Mouse (Mus musculus) embryonic fibroblast, embryonic 13.5 days (primary cell): ENCODE measurements around the gene Gm28230. TPM values are rescaled to one million over a fixed set of nuclear protein-coding genes. Genes with fewer than 3 reads are reported as not detected.

ENCODE experiments used
- H3K27ac ChIP-seq: 2 replicates; pipeline ENCODE4 v1.5.1; 2012; ENCODE audit warnings: low read length, control low read depth, inconsistent platforms; ENCODE audit not compliant: insufficient read depth
- H3K4me1 ChIP-seq: 2 replicates; pipeline ENCODE4 v1.6.1; 2011; ENCODE audit warnings: low read length; ENCODE audit not compliant: control insufficient read depth, insufficient read depth
- H3K4me3 ChIP-seq: 2 replicates; pipeline ENCODE4 v1.5.1; 2011; ENCODE audit warnings: mild to moderate bottlenecking, control low read depth, low read length; ENCODE audit not compliant: insufficient read depth
- CTCF ChIP-seq: IDR thresholded peaks from 2 replicates; pipeline ENCODE4 v1.5.1; 2011; ENCODE audit warnings: mild to moderate bottlenecking, control low read depth, low read length, moderate library complexity, borderline replicate concordance; ENCODE audit not compliant: insufficient read depth
- POLR2A ChIP-seq: IDR thresholded peaks from 2 replicates; pipeline ENCODE4 v1.6.1; 2011; ENCODE audit warnings: low read depth, mild to moderate bottlenecking, control low read depth, low read length, moderate library complexity
- polyA plus RNA-seq: library from polyadenylated mRNA; stranded (reverse); fragments of >200 nt; gene quantifications from 2 replicates; pipeline ENCODE4 v1.2.4, GENCODE M21; 2011; ENCODE audit warnings: low read depth; ENCODE audit not compliant: missing spikeins, insufficient read length

Gene Gm28230
- polyA plus RNA-seq, 1 experiment: 1.4 TPM

GRCm38 (mm10) chr2:74697567-74698121, 28.9 kb upstream of the Gm28230 start, which contains the start of gene Hoxd9:
TSS of gene Hoxd9 (plus strand) at chr2:74697727.
- TF ChIP-seq CTCF (no peak), POLR2A (peak; percentile 42; the same call in 1 of the 2 replicates)
- Histone ChIP-seq H3K4me3 (peak within 1 kb of the TSS; percentile 32), H3K27ac (no peak within 1 kb of the TSS), H3K4me1 (no peaks in the 10 kb centered on the region)

GRCm38 (mm10) chr2:74698201-74699052, 28.1 kb upstream of the Gm28230 start:
- no peaks in the 10 kb centered on the region for H3K4me1 ChIP-seq
- no peak overlapping the region for H3K27ac ChIP-seq
- peak overlapping the region; percentile 32 for H3K4me3 ChIP-seq
- no peak for TF ChIP-seq POLR2A
- no peak for TF ChIP-seq CTCF

GRCm38 (mm10) chr2:74699053-74699430, 27.5 kb upstream of the Gm28230 start:
- H3K4me3 ChIP-seq: peak overlapping the region; percentile 32; the same call in 1 of the 2 replicates
- TF ChIP-seq POLR2A (no peak), CTCF (no peak)
- no peak overlapping the region for H3K27ac ChIP-seq

GRCm38 (mm10) chr2:74699664-74700545, 26.6 kb upstream of the Gm28230 start:
- TF ChIP-seq CTCF: no peak
- no peak for TF ChIP-seq POLR2A
- H3K27ac ChIP-seq: no peak overlapping the region
- no peaks in the 10 kb centered on the region for H3K4me1 ChIP-seq
- no peak overlapping the region for H3K4me3 ChIP-seq

More at GRCm38 (mm10) chr2:74699053-74699430, 27.5 kb upstream of the Gm28230 start:
- no peaks in the 10 kb centered on the region for H3K4me1 ChIP-seq

GRCm38 (mm10) chr2:74700546-74701112, 25.9 kb upstream of the Gm28230 start:
- no peak overlapping the region for H3K4me3 ChIP-seq
- no peak overlapping the region for H3K27ac ChIP-seq
- TF ChIP-seq CTCF (no peak), POLR2A (no peak)
- H3K4me1 ChIP-seq: no peaks in the 10 kb centered on the region

- H3K4me1 ChIP-seq: no peaks in the 10 kb centered on the region
- H3K4me3 ChIP-seq: no peak overlapping the region
- H3K27ac ChIP-seq: no peak overlapping the region
- TF ChIP-seq POLR2A: no peak
- TF ChIP-seq CTCF: peak; percentile 77
Observed at GRCm38 (mm10) chr2:74701949-74702819, 24.3 kb upstream of the Gm28230 start.

GRCm38 (mm10) chr2:74702820-74703219, 23.7 kb upstream of the Gm28230 start:
- Histone ChIP-seq H3K4me3 (no peak overlapping the region), H3K4me1 (no peaks in the 10 kb centered on the region), H3K27ac (no peak overlapping the region)
- no peak for TF ChIP-seq CTCF
- no peak for TF ChIP-seq POLR2A

- Histone ChIP-seq H3K4me1 (no peaks in the 10 kb centered on the region), H3K4me3 (no peak overlapping the region), H3K27ac (no peak overlapping the region)
- no peak for TF ChIP-seq CTCF
- TF ChIP-seq POLR2A: no peak
Observed at GRCm38 (mm10) chr2:74703317-74703716, 23.2 kb upstream of the Gm28230 start.
